Mouse (Mus musculus) neural tube, embryonic 14.5 days (tissue): ENCODE measurements around the gene Tmcc1. TPM values are rescaled to one million over a fixed set of nuclear protein-coding genes. Genes with fewer than 3 reads are reported as not detected.
"Not testable (repeated sequence)": the region's sequence is repeated elsewhere in the genome, so short reads cannot be mapped to it uniquely, and the experiment has no call there.

ENCODE experiments used
- ATAC-seq: fragments of 200-750 bp; cut with Nextera tagmentation; 2 replicates; pipeline ENCODE4 v1.8.0; 2017; ENCODE audit warnings: low read depth, mild to moderate bottlenecking, moderate TSS enrichment, moderate library complexity
- H3K27ac ChIP-seq: fragments of 300-500 bp; sonication (generic); 2 replicates; pipeline ENCODE4 v1.5.1; 2014; ENCODE audit warnings: low read depth, mild to moderate bottlenecking, control low read depth, low read length, moderate library complexity, mixed read lengths
- H3K27me3 ChIP-seq: fragments of 300-500 bp; sonication (generic); 2 replicates; pipeline ENCODE4 v1.6.1; 2014; ENCODE audit warnings: low read length; ENCODE audit not compliant: control insufficient read depth, insufficient read depth
- H3K36me3 ChIP-seq: fragments of 300-500 bp; sonication (generic); 2 replicates; pipeline ENCODE4 v1.6.1; 2014; ENCODE audit warnings: low read length, mixed read lengths; ENCODE audit not compliant: control insufficient read depth, insufficient read depth
- H3K4me1 ChIP-seq: fragments of 300-500 bp; sonication (generic); 2 replicates; pipeline ENCODE4 v1.6.1; 2014; ENCODE audit warnings: low read length; ENCODE audit not compliant: control insufficient read depth, insufficient read depth
- H3K4me2 ChIP-seq: fragments of 300-500 bp; sonication (generic); 2 replicates; pipeline ENCODE4 v1.6.1; 2014; ENCODE audit warnings: mild to moderate bottlenecking, low read depth, low read length, control low read depth
- H3K4me3 ChIP-seq: fragments of 300-500 bp; sonication (generic); 2 replicates; pipeline ENCODE4 v1.5.1; 2014; ENCODE audit warnings: low read depth, low read length, control low read depth, mixed read lengths
- H3K9ac ChIP-seq: fragments of 300-500 bp; sonication (generic); replicated peaks from 2 replicates; pipeline ENCODE4 v1.6.1; 2014; ENCODE audit warnings: low read depth, mild to moderate bottlenecking, control low read depth, low read length, mixed read lengths
- H3K9me3 ChIP-seq: fragments of 300-500 bp; sonication (generic); 2 replicates; pipeline ENCODE4 v1.6.1; 2016; ENCODE audit warnings: low read length; ENCODE audit not compliant: control insufficient read depth
- WGBS: fragments of 180-500 bp; shearing (Covaris S2); extraction: QIAGEN DNeasy Blood & Tissue Kit; methylation state at CpG from one replicate; pipeline ENCODE4 v1.1.7; 2014; 5-methylcytosine and 5-hydroxymethylcytosine counted together
- polyA plus RNA-seq: library from polyadenylated mRNA; unstranded; fragments of >200 nt; fragmentation: Nextera tagmentation; extraction: Ambion mirVana; gene quantifications from 2 replicates; pipeline ENCODE4 v1.2.1, GENCODE M21; 2014

The Tmcc1 gene
- polyA plus RNA-seq, 1 experiment from 2014 or later = 27.2 TPM

DNA sequence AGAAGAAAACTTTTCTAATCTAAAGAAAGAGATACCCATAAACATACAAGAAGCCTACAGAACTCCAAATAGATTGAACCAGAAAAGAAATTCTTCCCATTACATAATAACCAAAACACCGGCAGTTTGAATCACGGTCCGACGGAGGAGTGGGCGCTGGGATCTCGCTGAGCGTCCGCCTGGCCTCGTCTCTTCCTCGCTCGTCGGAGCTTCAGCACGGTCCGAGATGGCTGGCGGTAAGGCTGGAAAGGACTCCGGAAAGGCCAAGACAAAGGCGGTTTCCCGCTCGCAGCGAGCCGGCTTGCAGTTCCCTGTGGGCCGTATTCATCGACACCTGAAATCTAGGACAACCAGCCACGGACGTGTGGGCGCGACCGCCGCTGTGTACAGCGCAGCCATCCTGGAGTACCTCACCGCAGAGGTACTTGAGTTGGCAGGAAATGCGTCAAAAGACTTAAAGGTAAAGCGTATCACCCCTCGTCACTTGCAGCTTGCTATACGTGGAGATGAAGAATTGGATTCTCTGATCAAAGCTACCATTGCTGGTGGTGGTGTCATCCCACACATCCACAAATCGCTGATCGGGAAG is 19.7 kb downstream of the Tmcc1 start:
- 72% methylated on average over 37 of the region's 37 CpGs for WGBS
- not testable (repeated sequence) for H3K4me1 ChIP-seq, H3K4me2 ChIP-seq, ATAC-seq, H3K27me3 ChIP-seq, H3K9ac ChIP-seq, H3K36me3 ChIP-seq, H3K4me3 ChIP-seq, H3K9me3 ChIP-seq, H3K27ac ChIP-seq

DNA sequence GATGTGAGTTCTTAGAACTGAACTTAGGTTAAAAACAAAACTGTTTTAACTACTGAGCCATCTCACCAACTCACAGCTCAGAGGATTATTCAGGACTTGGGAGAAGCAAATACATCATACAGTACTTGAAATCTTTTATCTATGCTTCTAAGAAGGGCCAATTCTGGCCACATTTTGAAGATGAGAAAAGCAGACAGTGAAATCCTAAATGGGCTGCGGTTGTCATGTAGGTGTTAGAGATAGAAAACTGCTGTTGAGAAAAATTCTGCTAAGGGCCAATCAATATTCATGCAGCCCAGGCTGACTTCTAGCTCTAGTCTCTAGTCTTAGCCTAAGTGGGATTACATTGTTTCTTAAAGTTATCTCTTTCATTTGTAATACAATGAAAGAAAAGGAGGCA is 26.9 kb downstream of the Tmcc1 start:
- H3K9me3 ChIP-seq = no peaks in the 10 kb centered on the region
- no peak overlapping the region for H3K9ac ChIP-seq
- H3K27ac ChIP-seq = no peak overlapping the region
- H3K4me1 ChIP-seq = no peaks in the 10 kb centered on the region
- no peaks in the 10 kb centered on the region for H3K27me3 ChIP-seq
- H3K4me2 ChIP-seq = no peak overlapping the region
- 0 out of 2 replicates have a peak, but pooled peaks cover 3% of the 10 kb centered on the region for H3K36me3 ChIP-seq
- 90% methylated on average over 1 of the region's 1 CpGs for WGBS
- no peak for ATAC-seq
- no peak overlapping the region for H3K4me3 ChIP-seq

DNA sequence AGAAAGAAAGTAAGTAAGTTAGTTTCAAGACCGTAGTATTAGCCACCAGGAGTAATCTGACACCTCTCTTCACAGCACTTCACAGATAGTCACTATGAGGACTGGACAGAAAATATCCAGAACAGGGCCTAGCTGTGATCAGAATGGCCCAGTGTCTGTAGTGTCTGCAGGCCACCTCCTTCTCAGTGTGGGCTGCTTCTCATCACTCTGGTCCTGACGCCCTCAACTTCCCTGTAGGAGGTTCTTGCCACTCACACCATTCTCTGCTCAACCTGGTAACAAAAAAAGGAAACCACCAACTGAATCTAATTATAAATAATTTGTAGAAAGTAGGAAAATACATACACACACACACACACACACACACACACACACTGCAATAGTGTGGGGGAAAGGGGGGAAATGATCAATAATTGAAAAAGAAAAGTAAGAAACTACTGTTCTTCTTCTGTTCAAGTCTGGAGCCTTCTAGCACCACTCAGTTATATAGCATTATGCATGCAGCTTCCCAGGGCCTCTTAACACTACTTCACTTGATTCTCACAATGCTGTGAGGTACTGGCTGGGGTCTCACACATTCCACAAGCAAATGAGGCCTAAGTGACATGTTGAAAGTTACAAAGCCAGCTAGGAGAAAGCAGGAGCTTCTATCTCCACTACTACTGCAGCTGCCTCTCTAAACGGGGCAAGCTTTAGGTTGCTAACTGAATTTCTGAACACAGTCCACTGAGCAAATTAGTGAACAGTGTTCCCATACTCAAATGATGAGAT is 38.2 kb downstream of the Tmcc1 start:
- Histone ChIP-seq H3K9ac (no peak overlapping the region), H3K36me3 (no peaks in the 10 kb centered on the region), H3K4me1 (no peaks in the 10 kb centered on the region), H3K27me3 (no peaks in the 10 kb centered on the region), H3K9me3 (no peaks in the 10 kb centered on the region), H3K4me3 (no peak overlapping the region), H3K27ac (no peak overlapping the region), H3K4me2 (no peak overlapping the region)
- ATAC-seq = no peak
- 21% methylated on average over 3 of the region's 3 CpGs for WGBS

DNA sequence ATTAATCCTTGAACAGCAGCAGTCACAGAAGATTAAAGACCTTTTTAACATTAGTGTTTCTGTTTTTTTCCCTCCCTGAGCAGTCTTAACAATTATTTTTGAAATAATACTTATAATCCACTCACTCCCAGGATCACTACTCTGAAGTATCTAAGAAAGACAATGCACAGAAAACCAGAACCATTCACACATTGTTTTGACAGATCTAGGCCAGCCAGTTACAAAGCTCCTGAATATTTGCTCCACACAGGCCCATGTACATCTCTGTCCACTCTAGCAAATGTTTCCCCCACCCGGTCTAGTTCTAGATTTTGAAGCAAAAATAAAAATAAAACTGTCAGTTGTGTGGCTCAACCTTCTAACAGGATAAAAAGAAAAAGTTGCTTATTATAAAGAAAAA is 45.9 kb downstream of the Tmcc1 start:
- H3K9me3 ChIP-seq = no peaks in the 10 kb centered on the region
- H3K27ac ChIP-seq = no peak overlapping the region
- no peak for ATAC-seq
- H3K4me2 ChIP-seq = no peak overlapping the region
- H3K4me3 ChIP-seq = no peak overlapping the region
- no peaks in the 10 kb centered on the region for H3K4me1 ChIP-seq
- 91% methylated on average over 1 of the region's 1 CpGs for WGBS
- H3K9ac ChIP-seq = no peak overlapping the region
- H3K27me3 ChIP-seq = no peaks in the 10 kb centered on the region
- H3K36me3 ChIP-seq = no peaks in the 10 kb centered on the region

DNA sequence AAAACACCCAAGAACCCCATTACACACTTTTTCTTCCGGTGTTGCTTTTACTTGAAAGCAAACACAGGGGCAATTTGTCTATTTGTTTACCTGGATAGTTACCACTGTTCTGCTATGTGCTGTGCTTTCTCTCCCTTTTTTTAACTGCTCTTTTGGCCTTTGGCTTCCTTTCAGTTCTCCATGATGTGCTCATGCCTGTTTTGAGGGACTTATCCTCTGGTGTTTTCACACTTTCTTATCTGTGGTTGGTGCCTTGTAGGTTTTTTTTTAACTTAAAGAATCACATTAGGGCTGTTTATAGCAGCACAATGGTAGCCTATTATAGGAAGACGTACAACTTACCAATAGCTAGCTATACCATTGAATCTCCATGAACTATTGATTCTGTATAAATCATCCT is 51.6 kb downstream of the Tmcc1 start:
- Histone ChIP-seq H3K4me2 (no peak overlapping the region), H3K4me3 (no peak overlapping the region), H3K36me3 (no peaks in the 10 kb centered on the region), H3K9me3 (no peaks in the 10 kb centered on the region), H3K27me3 (no peaks in the 10 kb centered on the region), H3K9ac (no peak overlapping the region), H3K27ac (no peak overlapping the region), H3K4me1 (no peaks in the 10 kb centered on the region)
- 55% methylated on average over 2 of the region's 2 CpGs for WGBS
- no peak for ATAC-seq

DNA sequence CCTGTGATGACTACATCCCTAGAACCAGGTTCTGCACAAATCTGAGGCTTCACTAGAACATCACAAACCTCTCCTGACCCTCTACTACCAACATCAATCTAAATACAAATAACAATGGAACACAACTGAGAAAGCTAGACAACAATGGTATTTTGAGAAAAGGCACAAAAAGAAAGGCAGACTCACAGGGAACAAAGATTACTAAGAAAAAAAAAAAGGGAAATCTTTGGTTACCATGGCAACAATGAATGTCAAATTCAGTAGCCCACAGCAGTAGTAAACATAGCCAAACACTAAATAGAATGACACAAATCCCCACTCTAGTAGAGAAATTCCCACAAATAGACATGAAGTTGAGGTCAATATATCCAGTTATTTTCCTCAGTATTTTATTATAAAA is 52.5 kb downstream of the Tmcc1 start:
- no peak overlapping the region for H3K27ac ChIP-seq
- no peak overlapping the region for H3K4me2 ChIP-seq
- no peaks in the 10 kb centered on the region for H3K27me3 ChIP-seq
- H3K4me1 ChIP-seq = no peaks in the 10 kb centered on the region
- ATAC-seq = no peak
- H3K9me3 ChIP-seq = no peaks in the 10 kb centered on the region
- no peaks in the 10 kb centered on the region for H3K36me3 ChIP-seq
- H3K4me3 ChIP-seq = no peak overlapping the region
- H3K9ac ChIP-seq = no peak overlapping the region

DNA sequence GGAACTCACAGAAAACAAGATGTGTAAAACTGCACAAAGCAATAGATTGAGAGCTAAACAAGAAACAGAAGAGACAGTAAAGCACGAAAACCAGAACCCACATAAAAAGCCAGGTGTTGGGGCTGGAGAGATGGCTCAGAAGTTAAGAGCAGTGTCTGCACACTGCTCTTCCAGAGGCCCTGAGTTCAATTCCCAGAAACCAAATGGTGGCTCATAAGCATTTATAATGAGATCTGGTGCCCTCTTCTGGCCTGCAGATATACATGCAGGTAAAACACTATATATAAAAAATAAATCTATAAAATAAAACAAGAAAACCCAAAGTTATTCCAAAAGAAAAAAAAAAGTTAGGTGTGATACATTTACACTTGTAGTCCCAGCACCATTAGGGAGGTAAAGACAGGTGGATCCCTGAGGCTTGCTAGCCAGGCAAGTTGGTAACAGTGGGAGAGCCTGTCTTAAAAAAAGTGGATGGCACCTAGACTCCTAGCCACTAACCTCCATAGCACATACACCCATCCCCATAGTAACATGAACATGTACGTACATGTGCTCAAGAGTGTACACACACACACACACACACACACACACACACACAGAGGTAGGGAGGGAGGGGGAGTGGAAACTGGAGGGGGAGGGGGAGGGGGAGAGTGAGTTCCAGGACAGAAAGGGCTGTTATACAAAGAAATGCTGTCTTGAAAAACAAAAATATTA is 54.0 kb downstream of the Tmcc1 start:
- no peaks in the 10 kb centered on the region for H3K27me3 ChIP-seq
- H3K4me3 ChIP-seq = no peak overlapping the region
- no peak for ATAC-seq
- no peak overlapping the region for H3K9ac ChIP-seq
- 55% methylated on average over 2 of the region's 2 CpGs for WGBS
- H3K27ac ChIP-seq = no peak overlapping the region
- no peaks in the 10 kb centered on the region for H3K9me3 ChIP-seq
- no peaks in the 10 kb centered on the region for H3K4me1 ChIP-seq
- H3K36me3 ChIP-seq = no peaks in the 10 kb centered on the region
- no peak overlapping the region for H3K4me2 ChIP-seq

DNA sequence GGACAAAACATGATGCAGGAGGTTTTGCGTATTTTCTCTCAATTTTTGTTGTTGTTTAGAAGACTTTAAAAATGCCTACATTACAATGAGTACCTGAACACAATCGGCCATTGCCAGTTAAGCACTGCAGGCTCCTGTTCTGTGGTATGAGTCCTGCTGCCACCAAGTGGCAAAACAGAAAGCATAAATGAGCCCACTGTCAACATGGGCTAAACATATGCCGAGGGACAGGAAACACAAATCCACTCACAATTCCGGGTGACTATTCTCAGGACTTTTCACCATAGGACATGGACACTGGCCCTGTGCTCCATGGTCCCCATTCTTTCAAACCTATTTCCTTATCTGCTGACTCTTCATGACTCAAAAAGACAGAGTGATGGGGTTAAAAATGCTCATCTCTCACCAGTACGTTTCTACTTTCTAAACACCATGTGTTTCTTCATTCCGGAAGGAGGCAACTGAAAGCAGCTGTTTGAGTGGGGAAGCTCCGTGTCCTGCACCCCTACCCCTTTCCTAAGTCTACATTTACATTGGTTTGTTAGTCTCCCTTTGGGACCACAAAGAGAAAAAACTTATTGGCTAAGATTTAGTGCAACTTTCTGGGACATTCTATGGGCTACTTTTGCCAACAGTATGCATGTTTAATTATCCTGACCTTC is 57.2 kb downstream of the Tmcc1 start:
- Histone ChIP-seq H3K27me3 (no peaks in the 10 kb centered on the region), H3K9ac (no peak overlapping the region), H3K4me3 (no peak overlapping the region), H3K27ac (no peak overlapping the region), H3K4me1 (no peaks in the 10 kb centered on the region), H3K4me2 (no peak overlapping the region), H3K9me3 (no peaks in the 10 kb centered on the region), H3K36me3 (no peaks in the 10 kb centered on the region)
- ATAC-seq = 0 out of 2 replicates have a peak, but pooled peaks have one; percentile 38
- WGBS = 65% methylated on average over 7 of the region's 7 CpGs

DNA sequence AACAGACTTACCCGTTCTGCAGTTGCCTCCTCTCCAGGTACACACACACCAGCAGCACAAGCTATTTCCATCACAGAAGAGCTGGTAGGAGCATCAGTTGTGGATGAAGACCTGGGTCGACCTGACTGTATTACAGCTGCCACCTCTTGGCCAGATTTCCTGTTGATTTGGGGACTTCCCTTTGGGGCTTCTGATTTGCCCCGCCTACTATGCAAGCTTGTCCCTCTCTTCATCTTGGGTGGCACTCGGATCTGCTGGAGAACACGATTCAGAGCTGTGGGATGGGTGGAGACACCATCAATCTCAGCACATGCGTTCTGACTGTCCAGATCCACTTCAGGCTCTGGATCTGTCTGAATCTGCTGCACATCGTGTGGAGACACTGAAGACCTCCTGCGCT is 59.5 kb downstream of the Tmcc1 start:
- Histone ChIP-seq H3K4me2 (no peak overlapping the region), H3K27ac (no peak overlapping the region), H3K4me3 (no peak overlapping the region), H3K4me1 (no peaks in the 10 kb centered on the region), H3K9ac (no peak overlapping the region), H3K9me3 (no peaks in the 10 kb centered on the region), H3K27me3 (no peaks in the 10 kb centered on the region), H3K36me3 (no peaks in the 10 kb centered on the region)
- 82% methylated on average over 8 of the region's 8 CpGs for WGBS
- ATAC-seq = no peak
